Mouse (Mus musculus): ENCODE data around the gene Agtrap.

- no peak for TF ChIP-seq POLR2A (IDR thresholded peaks at IDR 0.05; ENCODE audit: borderline replicate concordance, extremely low read depth, insufficient read depth, insufficient read length, poor library complexity, severe bottlenecking)
- no peak for TF ChIP-seq CTCF (IDR thresholded peaks at IDR 0.05; ENCODE audit: borderline replicate concordance, extremely low read depth, insufficient read depth, insufficient read length)
Observed at GRCm38 (mm10) chr4:148084261-148084714, 3.5 kb downstream of the Agtrap start.

All from brain, embryonic 14.5 days (tissue).